Mouse (Mus musculus) embryonic fibroblast, embryonic 13.5 days (primary cell): ENCODE measurements around the gene Elf2.

Experiments used
- CTCF ChIP-seq: IDR thresholded peaks from 2 replicates; pipeline ENCODE4 v1.5.1; 2011; ENCODE audit warnings: mild to moderate bottlenecking, control low read depth, low read length, moderate library complexity, borderline replicate concordance; ENCODE audit not compliant: insufficient read depth
- POLR2A ChIP-seq: IDR thresholded peaks from 2 replicates; pipeline ENCODE4 v1.6.1; 2011; ENCODE audit warnings: low read depth, mild to moderate bottlenecking, control low read depth, low read length, moderate library complexity

DNA sequence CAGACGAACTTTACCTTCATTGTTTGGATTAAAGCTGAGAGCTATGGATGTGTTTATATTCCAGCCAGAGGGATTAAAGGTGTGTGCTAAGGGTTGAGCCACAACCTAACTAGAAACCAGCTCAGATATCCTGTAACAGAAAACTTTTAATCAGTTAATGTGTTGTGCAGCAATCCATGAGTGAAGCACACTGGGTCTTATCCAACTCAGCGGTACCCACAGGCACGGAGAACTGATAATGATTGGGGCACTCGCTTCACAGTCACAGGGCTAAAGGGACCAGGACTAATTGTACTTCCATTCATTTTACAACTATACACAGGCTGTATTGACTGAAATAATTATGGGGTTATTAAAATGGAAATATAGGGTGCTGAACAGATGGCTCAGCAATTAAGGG, 26.5 kb upstream of the Elf2 start:
- TF ChIP-seq CTCF (no peak), POLR2A (no peak)
